Mouse (Mus musculus): Measurements from ENCODE around the gene Ndufaf3. TPM values are rescaled to one million over a fixed set of nuclear protein-coding genes. Genes with fewer than 3 reads are reported as not detected.

Gene Ndufaf3
- total and polyA plus RNA-seq, 2 experiments from 2014 or later = 70.5 to 88.9 TPM

DNA sequence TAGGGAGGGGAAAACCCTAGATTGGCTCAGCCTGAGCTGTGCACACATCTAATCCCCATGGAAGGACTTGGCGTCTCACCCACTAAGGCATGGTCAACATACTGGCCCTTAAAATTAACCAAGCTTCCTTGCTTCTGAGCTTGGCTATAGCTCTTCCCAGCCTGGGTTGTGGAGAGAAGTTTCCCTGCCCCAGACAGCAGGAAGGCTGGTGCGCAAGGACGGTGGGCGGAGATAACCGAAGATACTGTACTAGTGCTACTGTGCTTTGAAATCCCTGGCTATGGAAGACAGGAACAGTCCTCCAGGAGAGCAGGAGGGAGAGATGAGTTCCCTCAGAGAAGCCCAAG lies 12.1 kb upstream of the Ndufaf3 start:
- Histone ChIP-seq H3K9ac (replicated peaks; ENCODE audit: low read length) (peak overlapping the region; percentile 96), H3K4me1 (ENCODE audit: insufficient read depth, low read length) (peaks cover 19% of the 10 kb centered on the region), H3K9me3 (ENCODE audit: low read length) (no peaks in the 10 kb centered on the region), H3K27ac (peak overlapping the region; percentile 98), H3K36me3 (ENCODE audit: insufficient read depth, low read length) (peaks cover 18% of the 10 kb centered on the region), H3K4me2 (ENCODE audit: low read depth, low read length) (peak overlapping the region; percentile 81), H3K27me3 (ENCODE audit: insufficient read depth, low read length) (no peaks in the 10 kb centered on the region), H3K4me3 (ENCODE audit: low read length) (peak overlapping the region; percentile 71; the same call in 1 of the 2 replicates)
- 58% methylated on average over 5 of the region's 5 CpGs for WGBS
- TF ChIP-seq CTCF (IDR thresholded peaks at IDR 0.05; ENCODE audit: low read depth) = no peak
- ATAC-seq (no peak), DNase-seq (ENCODE audit: low spot score) (no peak)

DNA sequence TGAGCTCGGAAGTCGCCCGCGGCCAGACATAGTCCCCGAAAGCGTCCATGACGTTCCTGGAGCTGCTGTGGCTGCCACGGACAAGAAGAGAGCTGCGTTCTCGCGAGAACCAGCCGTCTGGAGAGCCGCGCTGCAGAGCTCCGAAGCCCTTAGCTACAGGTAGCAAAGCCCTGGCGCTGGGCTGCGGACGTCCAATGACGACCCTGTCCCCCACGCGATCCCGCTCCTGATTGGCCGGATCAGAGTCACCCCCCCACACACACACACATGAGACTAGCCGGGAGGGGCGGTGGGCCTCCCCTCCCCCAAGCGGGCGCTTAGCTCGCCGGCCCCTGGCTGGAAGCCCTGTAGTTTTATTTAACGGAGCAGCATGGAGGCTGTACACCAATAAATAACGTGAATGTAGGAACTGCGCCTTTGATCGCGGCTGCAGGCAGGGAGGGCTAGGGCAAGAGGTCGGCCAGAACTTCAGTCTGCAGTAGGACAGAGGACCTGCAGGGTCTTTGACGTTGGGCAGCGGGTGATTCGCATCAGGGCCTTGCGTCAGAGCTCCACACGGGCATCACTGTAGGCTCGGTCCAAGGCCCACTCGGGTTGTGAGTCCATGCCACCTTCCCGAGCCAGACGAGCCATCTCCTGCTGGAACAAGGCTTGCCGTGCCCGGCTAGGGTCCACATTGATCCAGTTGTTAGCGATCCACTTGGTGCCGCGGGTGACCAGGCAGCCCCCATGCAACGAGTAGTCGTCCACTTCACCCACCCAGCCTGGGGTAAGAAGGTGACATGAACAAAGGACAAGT lies 11.5 kb upstream of the Ndufaf3 start, which contains the start of gene Wdr6:
TSS of gene Wdr6 (minus strand) at position 195 of the 799 bp plus-strand sequence.
- Histone ChIP-seq H3K9ac (replicated peaks; ENCODE audit: low read length) (peak within 1 kb of the TSS; percentile 96), H3K4me3 (ENCODE audit: low read length) (peak within 1 kb of the TSS; percentile 71), H3K27me3 (ENCODE audit: insufficient read depth, low read length) (no peaks in the 10 kb centered on the region), H3K27ac (peak within 1 kb of the TSS; percentile 98), H3K4me1 (ENCODE audit: insufficient read depth, low read length) (peaks cover 19% of the 10 kb centered on the region), H3K36me3 (ENCODE audit: insufficient read depth, low read length) (peaks cover 22% of the 10 kb centered on the region), H3K9me3 (ENCODE audit: low read length) (no peaks in the 10 kb centered on the region), H3K4me2 (ENCODE audit: low read depth, low read length) (peak within 1 kb of the TSS; percentile 81)
- TF ChIP-seq CTCF (IDR thresholded peaks at IDR 0.05; ENCODE audit: low read depth) = no peak
- ATAC-seq (peak; percentile 98), DNase-seq (ENCODE audit: low spot score) (peak; percentile 98)
- WGBS = 4% methylated on average over 51 of the region's 51 CpGs

DNA sequence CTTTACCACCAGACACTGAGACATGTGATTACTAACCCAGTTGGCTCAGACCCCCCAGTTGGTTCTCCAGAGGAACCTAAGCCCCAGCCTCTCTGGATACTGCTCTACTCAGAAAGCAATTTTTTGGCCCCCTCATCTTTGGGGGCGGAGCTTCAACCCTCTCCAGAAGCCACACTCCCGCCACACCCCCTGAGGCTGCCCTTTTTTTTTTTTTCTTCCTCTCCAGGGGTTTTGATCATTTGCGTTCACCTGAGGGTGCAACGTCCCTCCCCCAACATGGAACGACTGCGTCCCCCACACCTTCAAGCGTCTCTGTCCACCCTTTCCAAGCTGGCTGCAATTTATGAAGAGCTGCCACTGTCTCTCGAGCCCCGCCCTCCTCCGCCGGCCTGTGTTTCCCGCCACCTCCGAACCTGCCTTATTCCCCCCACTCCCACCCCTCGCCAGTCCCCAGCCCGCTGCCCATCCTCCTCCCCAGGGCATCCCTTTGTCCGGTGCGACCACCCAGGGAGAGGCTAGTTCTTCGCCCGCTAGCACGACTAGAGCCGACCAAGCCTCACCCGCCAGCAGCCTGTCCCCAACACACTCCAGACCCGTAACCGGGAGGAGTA lies 10.8 kb upstream of the Ndufaf3 start:
- 0 out of 2 replicates have a peak, but pooled peaks have one; percentile 1 for ATAC-seq

DNA sequence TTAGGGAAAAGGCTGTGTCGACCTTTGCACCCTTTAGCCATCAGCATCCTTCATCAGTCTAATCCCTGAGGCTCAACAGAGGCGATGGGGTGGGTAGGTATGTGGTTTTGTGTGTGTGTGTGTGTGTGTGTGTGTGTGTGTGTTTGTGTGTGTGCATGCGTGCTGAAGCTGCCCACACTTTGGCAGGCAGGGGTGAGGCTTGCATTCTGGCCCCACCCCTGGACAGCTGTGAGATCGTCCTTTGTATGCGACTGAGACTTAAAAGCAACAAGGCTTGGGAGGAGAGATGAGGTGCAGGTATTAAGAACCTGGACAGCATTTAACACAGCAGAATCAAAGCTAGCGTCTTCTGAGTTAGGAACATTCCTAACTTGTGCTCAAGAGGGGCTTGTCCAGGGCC lies 9.8 kb upstream of the Ndufaf3 start:
- no peak for TF ChIP-seq CTCF (IDR thresholded peaks at IDR 0.05; ENCODE audit: low read depth)
- WGBS = 44% methylated on average over 6 of the region's 6 CpGs
- H3K4me1 ChIP-seq (ENCODE audit: insufficient read depth, low read length) = peaks cover 19% of the 10 kb centered on the region

More for the DNA sequence above, 10.8 kb upstream of the Ndufaf3 start:
- Histone ChIP-seq H3K9ac (replicated peaks; ENCODE audit: low read length) (peak overlapping the region; percentile 96), H3K36me3 (ENCODE audit: insufficient read depth, low read length) (peaks cover 27% of the 10 kb centered on the region), H3K4me2 (ENCODE audit: low read depth, low read length) (peak overlapping the region; percentile 81), H3K27me3 (ENCODE audit: insufficient read depth, low read length) (no peaks in the 10 kb centered on the region), H3K4me1 (ENCODE audit: insufficient read depth, low read length) (peaks cover 19% of the 10 kb centered on the region), H3K9me3 (ENCODE audit: low read length) (no peaks in the 10 kb centered on the region), H3K27ac (peak overlapping the region; percentile 98), H3K4me3 (ENCODE audit: low read length) (peak overlapping the region; percentile 71)
- DNase-seq (ENCODE audit: low spot score) = peak; percentile 74
- WGBS = 1% methylated on average over 24 of the region's 24 CpGs
- no peak for TF ChIP-seq CTCF (IDR thresholded peaks at IDR 0.05; ENCODE audit: low read depth)

DNA sequence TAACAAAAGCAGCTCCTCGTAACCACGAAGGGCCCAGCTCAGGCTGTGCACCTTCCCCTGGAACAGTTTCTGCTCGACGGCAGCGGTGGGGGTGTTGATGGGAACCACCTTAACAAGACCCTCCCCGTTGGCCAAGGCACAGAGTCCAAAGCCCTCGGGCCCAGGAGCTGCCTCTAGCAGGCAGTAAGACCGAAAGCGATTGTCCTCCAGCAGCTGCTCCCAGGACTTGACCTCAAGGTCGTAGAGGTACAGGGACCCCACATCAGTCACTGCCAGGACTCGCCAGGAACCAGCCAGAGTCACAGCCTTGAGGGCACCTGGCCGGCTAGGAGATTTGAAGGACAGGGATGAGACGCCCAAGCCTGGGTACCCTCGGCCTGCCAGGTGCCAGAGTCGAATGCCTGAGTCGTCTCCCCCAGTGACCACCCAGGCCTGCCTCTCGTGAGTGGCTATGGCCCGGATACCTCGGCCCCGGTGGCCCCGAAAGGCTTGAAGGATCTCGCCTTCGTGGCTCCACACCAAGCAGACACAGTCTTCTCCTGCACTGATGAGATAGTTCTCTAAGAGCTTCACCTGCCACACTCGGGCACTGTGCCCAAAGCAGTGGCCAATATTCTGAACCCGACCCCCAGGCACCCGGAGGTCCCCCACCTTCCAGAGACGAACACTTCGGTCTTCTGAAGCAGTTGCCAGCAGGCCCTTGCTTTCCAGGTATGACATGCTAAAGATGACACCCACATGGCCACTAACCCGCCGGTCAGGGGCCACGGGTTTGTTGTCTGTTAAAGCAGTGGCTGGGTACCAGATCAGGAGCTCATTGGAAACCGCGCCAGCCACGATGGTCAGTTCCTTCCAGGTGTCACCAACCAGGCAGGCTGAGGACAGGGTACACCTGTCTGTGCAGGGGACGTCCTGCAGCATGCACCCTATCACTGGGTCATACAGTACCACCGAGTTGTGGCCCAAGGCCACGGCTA lies 8.4 kb upstream of the Ndufaf3 start:
- Histone ChIP-seq H3K4me1 (ENCODE audit: insufficient read depth, low read length) (peaks cover 19% of the 10 kb centered on the region), H3K4me2 (ENCODE audit: low read depth, low read length) (peak overlapping the region; percentile 81; the same call in 1 of the 2 replicates), H3K27ac (no peak overlapping the region), H3K36me3 (ENCODE audit: insufficient read depth, low read length) (peaks cover 45% of the 10 kb centered on the region), H3K4me3 (ENCODE audit: low read length) (no peak overlapping the region), H3K9ac (replicated peaks; ENCODE audit: low read length) (0 out of 2 replicates have a peak overlapping the region, but pooled peaks have one; percentile 6), H3K9me3 (ENCODE audit: low read length) (no peaks in the 10 kb centered on the region), H3K27me3 (ENCODE audit: insufficient read depth, low read length) (no peaks in the 10 kb centered on the region)
- ATAC-seq (no peak), DNase-seq (ENCODE audit: low spot score) (no peak)
- no peak for TF ChIP-seq CTCF (IDR thresholded peaks at IDR 0.05; ENCODE audit: low read depth)
- 81% methylated on average over 37 of the region's 37 CpGs for WGBS

More for the DNA sequence above, 9.8 kb upstream of the Ndufaf3 start:
- H3K9me3 ChIP-seq (ENCODE audit: low read length) = no peaks in the 10 kb centered on the region
- DNase-seq (ENCODE audit: low spot score) = no peak
- peak overlapping the region; percentile 96; the same call in 1 of the 2 replicates for H3K9ac ChIP-seq (replicated peaks; ENCODE audit: low read length)
- peaks cover 37% of the 10 kb centered on the region for H3K36me3 ChIP-seq (ENCODE audit: insufficient read depth, low read length)
- no peak overlapping the region for H3K27ac ChIP-seq
- H3K4me2 ChIP-seq (ENCODE audit: low read depth, low read length) = peak overlapping the region; percentile 81
- no peak for ATAC-seq
- no peaks in the 10 kb centered on the region for H3K27me3 ChIP-seq (ENCODE audit: insufficient read depth, low read length)
- H3K4me3 ChIP-seq (ENCODE audit: low read length) = peak overlapping the region; percentile 71

DNA sequence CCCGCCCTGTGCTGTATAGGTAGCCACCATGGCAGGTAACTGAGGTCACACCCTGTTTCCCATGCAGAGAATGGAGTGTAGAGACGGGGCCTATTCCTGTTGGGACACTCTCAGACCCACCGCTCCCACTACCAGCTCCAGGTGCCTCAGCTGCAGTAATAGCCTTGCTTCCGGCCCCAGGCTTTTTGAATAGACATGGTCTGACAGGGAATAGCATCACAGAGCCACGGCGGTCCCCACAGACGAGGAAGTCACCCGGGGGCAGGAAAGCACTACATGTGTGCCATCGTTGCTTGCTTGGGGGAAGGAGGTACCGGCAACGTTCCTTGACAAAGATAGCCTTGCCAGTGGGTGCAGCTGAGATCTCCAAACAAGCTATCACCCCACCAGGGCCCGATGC lies 7.7 kb upstream of the Ndufaf3 start:
- no peak for DNase-seq (ENCODE audit: low spot score)
- ATAC-seq = no peak
- Histone ChIP-seq H3K27ac (no peak overlapping the region), H3K4me3 (ENCODE audit: low read length) (no peak overlapping the region), H3K4me2 (ENCODE audit: low read depth, low read length) (no peak overlapping the region), H3K4me1 (ENCODE audit: insufficient read depth, low read length) (peaks cover 19% of the 10 kb centered on the region), H3K36me3 (ENCODE audit: insufficient read depth, low read length) (peaks cover 45% of the 10 kb centered on the region), H3K9me3 (ENCODE audit: low read length) (no peaks in the 10 kb centered on the region), H3K9ac (replicated peaks; ENCODE audit: low read length) (no peak overlapping the region), H3K27me3 (ENCODE audit: insufficient read depth, low read length) (no peaks in the 10 kb centered on the region)
- 77% methylated on average over 12 of the region's 12 CpGs for WGBS
- no peak for TF ChIP-seq CTCF (IDR thresholded peaks at IDR 0.05; ENCODE audit: low read depth)
